Mouse (Mus musculus): ENCODE measurements around the gene Uso1. TPM values are rescaled to one million over a fixed set of nuclear protein-coding genes. Genes with fewer than 3 reads are reported as not detected.

The Uso1 gene
- polyA plus RNA-seq, 1 experiment from 2014 or later, result 27.4 TPM

- Histone ChIP-seq H3K9ac (no peak overlapping the region), H3K4me1 (replicated peaks; ENCODE audit: control insufficient read depth, insufficient read depth, low read length) (peaks cover 13% of the 10 kb centered on the region), H3K27me3 (ENCODE audit: control insufficient read depth, insufficient read depth, low read length) (no peaks in the 10 kb centered on the region), H3K36me3 (replicated peaks; ENCODE audit: control insufficient read depth, insufficient read depth) (no peaks in the 10 kb centered on the region), H3K9me3 (ENCODE audit: control insufficient read depth, low read length) (no peaks in the 10 kb centered on the region), H3K27ac (peak overlapping the region; percentile 80), H3K4me3 (replicated peaks; ENCODE audit: low read length) (no peak overlapping the region), H3K4me2 (replicated peaks) (peak overlapping the region; percentile 26; the same call in 1 of the 2 replicates)
- WGBS, result 69% methylated on average over 6 of the region's 6 CpGs
- no peak for DNase-seq (ENCODE audit: low spot score)
- ATAC-seq (ENCODE audit: low FRiP score), result no peak
Observed at GRCm38 (mm10) chr5:92219826-92220225, 82.1 kb downstream of the Uso1 start.

DNA sequence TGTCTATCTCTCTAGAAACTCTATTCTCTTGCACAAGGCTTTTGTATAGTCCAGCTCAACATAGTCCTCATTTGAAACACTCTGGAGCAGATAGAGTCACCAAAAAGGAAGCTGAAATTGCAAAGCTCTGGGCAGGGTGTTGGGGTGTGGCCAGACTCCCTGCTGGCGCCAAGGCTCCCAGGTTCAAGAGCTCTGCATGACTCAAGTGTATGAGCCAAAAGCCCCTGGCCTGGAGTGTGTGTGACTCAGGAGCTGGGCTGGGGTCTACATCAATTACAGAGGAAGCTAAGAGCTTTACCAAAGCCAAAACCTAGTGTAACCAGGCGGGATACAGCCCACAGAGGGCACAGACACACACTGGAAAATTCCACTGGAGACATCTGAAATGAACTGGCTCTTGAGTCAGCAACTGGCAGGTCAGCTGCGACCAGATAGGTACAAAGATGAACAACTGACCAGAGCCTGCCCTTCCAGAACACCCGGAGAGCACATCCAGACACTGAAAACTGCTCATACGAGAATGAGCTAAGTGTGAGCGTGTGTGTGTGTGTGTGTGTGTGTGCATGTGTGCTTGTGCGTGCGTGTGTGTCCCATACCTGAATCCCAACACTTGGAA is 82.7 kb downstream of the Uso1 start:
- DNase-seq (ENCODE audit: low spot score) (no peak), ATAC-seq (ENCODE audit: low FRiP score) (no peak)
- peak overlapping the region; percentile 80; the same call in 1 of the 2 replicates for H3K27ac ChIP-seq
- no peak overlapping the region for H3K4me2 ChIP-seq (replicated peaks)
- no peaks in the 10 kb centered on the region for H3K27me3 ChIP-seq (ENCODE audit: control insufficient read depth, insufficient read depth, low read length)
- 92% methylated on average over 8 of the region's 8 CpGs for WGBS
- H3K4me1 ChIP-seq (replicated peaks; ENCODE audit: control insufficient read depth, insufficient read depth, low read length), result peaks cover 13% of the 10 kb centered on the region
- H3K36me3 ChIP-seq (replicated peaks; ENCODE audit: control insufficient read depth, insufficient read depth), result no peaks in the 10 kb centered on the region
- no peak overlapping the region for H3K9ac ChIP-seq
- no peaks in the 10 kb centered on the region for H3K9me3 ChIP-seq (ENCODE audit: control insufficient read depth, low read length)
- H3K4me3 ChIP-seq (replicated peaks; ENCODE audit: low read length), result no peak overlapping the region

GRCm38 (mm10) chr5:92227782-92228181 is 90.0 kb downstream of the Uso1 start:
- Histone ChIP-seq H3K4me3 (replicated peaks; ENCODE audit: low read length) (no peak overlapping the region), H3K27me3 (ENCODE audit: control insufficient read depth, insufficient read depth, low read length) (no peaks in the 10 kb centered on the region), H3K9me3 (ENCODE audit: control insufficient read depth, low read length) (no peaks in the 10 kb centered on the region), H3K4me1 (replicated peaks; ENCODE audit: control insufficient read depth, insufficient read depth, low read length) (no peaks in the 10 kb centered on the region), H3K27ac (no peak overlapping the region), H3K9ac (no peak overlapping the region), H3K4me2 (replicated peaks) (no peak overlapping the region), H3K36me3 (replicated peaks; ENCODE audit: control insufficient read depth, insufficient read depth) (no peaks in the 10 kb centered on the region)
- WGBS, result 89% methylated on average over 7 of the region's 7 CpGs
- ATAC-seq (ENCODE audit: low FRiP score) (no peak), DNase-seq (ENCODE audit: low spot score) (no peak)

GRCm38 (mm10) chr5:92228776-92229175 is 91.0 kb downstream of the Uso1 start:
- H3K9me3 ChIP-seq (ENCODE audit: control insufficient read depth, low read length), result no peaks in the 10 kb centered on the region
- no peak for ATAC-seq (ENCODE audit: low FRiP score)
- no peaks in the 10 kb centered on the region for H3K4me1 ChIP-seq (replicated peaks; ENCODE audit: control insufficient read depth, insufficient read depth, low read length)
- 28% methylated on average over 10 of the region's 10 CpGs for WGBS
- H3K9ac ChIP-seq, result no peak overlapping the region
- no peak overlapping the region for H3K27ac ChIP-seq
- no peaks in the 10 kb centered on the region for H3K36me3 ChIP-seq (replicated peaks; ENCODE audit: control insufficient read depth, insufficient read depth)
- H3K4me2 ChIP-seq (replicated peaks), result no peak overlapping the region
- H3K4me3 ChIP-seq (replicated peaks; ENCODE audit: low read length), result no peak overlapping the region
- H3K27me3 ChIP-seq (ENCODE audit: control insufficient read depth, insufficient read depth, low read length), result no peaks in the 10 kb centered on the region
- DNase-seq (ENCODE audit: low spot score), result no peak

DNA sequence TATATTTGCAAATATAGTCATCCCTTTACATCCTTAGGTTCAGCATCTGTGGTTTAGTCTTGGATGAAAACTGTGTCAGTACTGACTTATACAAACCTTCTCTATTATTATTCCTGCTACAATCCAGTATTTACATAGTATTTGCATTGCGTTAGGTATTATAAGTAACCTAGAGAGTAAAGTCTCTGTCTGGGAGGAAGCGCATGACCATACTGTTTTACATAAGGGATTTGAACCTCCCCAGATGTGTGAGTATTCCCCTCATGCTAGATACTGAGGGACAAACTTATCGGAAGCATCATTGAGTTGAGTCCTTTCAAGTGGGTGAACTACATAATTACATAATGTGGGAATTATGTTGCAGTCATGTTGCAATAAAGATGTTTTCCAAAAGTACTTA is 91.8 kb downstream of the Uso1 start:
- Histone ChIP-seq H3K4me2 (replicated peaks) (no peak overlapping the region), H3K4me3 (replicated peaks; ENCODE audit: low read length) (no peak overlapping the region), H3K27ac (no peak overlapping the region), H3K4me1 (replicated peaks; ENCODE audit: control insufficient read depth, insufficient read depth, low read length) (no peaks in the 10 kb centered on the region), H3K27me3 (ENCODE audit: control insufficient read depth, insufficient read depth, low read length) (no peaks in the 10 kb centered on the region), H3K9me3 (ENCODE audit: control insufficient read depth, low read length) (no peaks in the 10 kb centered on the region), H3K36me3 (replicated peaks; ENCODE audit: control insufficient read depth, insufficient read depth) (no peaks in the 10 kb centered on the region), H3K9ac (no peak overlapping the region)
- ATAC-seq (ENCODE audit: low FRiP score), result no peak
- 94% methylated on average over 3 of the region's 3 CpGs for WGBS
- no peak for DNase-seq (ENCODE audit: low spot score)

GRCm38 (mm10) chr5:92230306-92230705 is 92.6 kb downstream of the Uso1 start:
- no peaks in the 10 kb centered on the region for H3K4me1 ChIP-seq (replicated peaks; ENCODE audit: control insufficient read depth, insufficient read depth, low read length)
- H3K27me3 ChIP-seq (ENCODE audit: control insufficient read depth, insufficient read depth, low read length), result no peaks in the 10 kb centered on the region
- H3K27ac ChIP-seq, result no peak overlapping the region
- no peaks in the 10 kb centered on the region for H3K9me3 ChIP-seq (ENCODE audit: control insufficient read depth, low read length)
- H3K9ac ChIP-seq, result no peak overlapping the region
- WGBS, result 84% methylated on average over 11 of the region's 11 CpGs
- H3K4me3 ChIP-seq (replicated peaks; ENCODE audit: low read length), result no peak overlapping the region
- ATAC-seq (ENCODE audit: low FRiP score) (no peak), DNase-seq (ENCODE audit: low spot score) (no peak)
- H3K4me2 ChIP-seq (replicated peaks), result no peak overlapping the region
- no peaks in the 10 kb centered on the region for H3K36me3 ChIP-seq (replicated peaks; ENCODE audit: control insufficient read depth, insufficient read depth)

DNA sequence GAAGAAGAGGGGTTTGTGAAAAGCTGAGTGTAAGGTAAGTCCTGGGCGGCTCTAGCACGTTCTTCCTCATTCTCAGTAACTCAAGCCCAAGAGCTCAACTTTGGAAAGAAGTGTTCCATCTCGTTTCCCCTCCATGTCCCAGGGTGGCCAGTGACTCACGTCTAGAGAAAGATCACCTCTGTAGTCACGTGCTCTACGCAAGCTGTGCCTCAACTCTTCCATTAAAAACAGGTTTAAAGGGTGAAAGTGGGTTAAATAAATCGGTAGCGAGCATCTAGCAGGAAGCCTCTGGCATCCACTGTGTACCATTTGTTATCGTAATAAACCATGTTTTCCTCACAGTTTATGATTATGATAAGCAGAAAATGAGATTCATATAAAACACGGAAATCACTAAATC is 94.1 kb downstream of the Uso1 start:
- Histone ChIP-seq H3K9ac (no peak overlapping the region), H3K4me3 (replicated peaks; ENCODE audit: low read length) (no peak overlapping the region), H3K4me1 (replicated peaks; ENCODE audit: control insufficient read depth, insufficient read depth, low read length) (no peaks in the 10 kb centered on the region), H3K4me2 (replicated peaks) (no peak overlapping the region), H3K27ac (no peak overlapping the region), H3K27me3 (ENCODE audit: control insufficient read depth, insufficient read depth, low read length) (no peaks in the 10 kb centered on the region), H3K36me3 (replicated peaks; ENCODE audit: control insufficient read depth, insufficient read depth) (no peaks in the 10 kb centered on the region), H3K9me3 (ENCODE audit: control insufficient read depth, low read length) (no peaks in the 10 kb centered on the region)
- WGBS, result 85% methylated on average over 10 of the region's 10 CpGs
- DNase-seq (ENCODE audit: low spot score), result no peak
- no peak for ATAC-seq (ENCODE audit: low FRiP score)

- H3K4me3 ChIP-seq (replicated peaks; ENCODE audit: low read length), result no peak overlapping the region
- H3K27ac ChIP-seq, result no peak overlapping the region
- no peak for ATAC-seq (ENCODE audit: low FRiP score)
- no peaks in the 10 kb centered on the region for H3K4me1 ChIP-seq (replicated peaks; ENCODE audit: control insufficient read depth, insufficient read depth, low read length)
- H3K36me3 ChIP-seq (replicated peaks; ENCODE audit: control insufficient read depth, insufficient read depth), result no peaks in the 10 kb centered on the region
- 88% methylated on average over 4 of the region's 4 CpGs for WGBS
- no peak overlapping the region for H3K9ac ChIP-seq
- no peaks in the 10 kb centered on the region for H3K27me3 ChIP-seq (ENCODE audit: control insufficient read depth, insufficient read depth, low read length)
- H3K9me3 ChIP-seq (ENCODE audit: control insufficient read depth, low read length), result no peaks in the 10 kb centered on the region
- DNase-seq (ENCODE audit: low spot score), result no peak
- no peak overlapping the region for H3K4me2 ChIP-seq (replicated peaks)
Observed at GRCm38 (mm10) chr5:92233366-92233765, 95.6 kb downstream of the Uso1 start.

- H3K9me3 ChIP-seq (ENCODE audit: control insufficient read depth, low read length), result no peaks in the 10 kb centered on the region
- H3K9ac ChIP-seq, result no peak overlapping the region
- no peak for DNase-seq (ENCODE audit: low spot score)
- H3K4me1 ChIP-seq (replicated peaks; ENCODE audit: control insufficient read depth, insufficient read depth, low read length), result no peaks in the 10 kb centered on the region
- ATAC-seq (ENCODE audit: low FRiP score), result no peak
- no peaks in the 10 kb centered on the region for H3K36me3 ChIP-seq (replicated peaks; ENCODE audit: control insufficient read depth, insufficient read depth)
- no peak overlapping the region for H3K27ac ChIP-seq
- H3K4me3 ChIP-seq (replicated peaks; ENCODE audit: low read length), result no peak overlapping the region
- WGBS, result 70% methylated on average over 5 of the region's 5 CpGs
- no peak overlapping the region for H3K4me2 ChIP-seq (replicated peaks)
- no peaks in the 10 kb centered on the region for H3K27me3 ChIP-seq (ENCODE audit: control insufficient read depth, insufficient read depth, low read length)
Observed at GRCm38 (mm10) chr5:92234939-92235557, 97.3 kb downstream of the Uso1 start.

Data from hindbrain, embryonic 14.5 days (tissue).